Mouse (Mus musculus): ENCODE measurements at regions not wholly inside any gene's neighbourhood (a gene's known extent, or its start where the extent isn't known, plus 50 kb on each side); places are given as distances from the start of the nearest gene placed in this dataset.

DNA sequence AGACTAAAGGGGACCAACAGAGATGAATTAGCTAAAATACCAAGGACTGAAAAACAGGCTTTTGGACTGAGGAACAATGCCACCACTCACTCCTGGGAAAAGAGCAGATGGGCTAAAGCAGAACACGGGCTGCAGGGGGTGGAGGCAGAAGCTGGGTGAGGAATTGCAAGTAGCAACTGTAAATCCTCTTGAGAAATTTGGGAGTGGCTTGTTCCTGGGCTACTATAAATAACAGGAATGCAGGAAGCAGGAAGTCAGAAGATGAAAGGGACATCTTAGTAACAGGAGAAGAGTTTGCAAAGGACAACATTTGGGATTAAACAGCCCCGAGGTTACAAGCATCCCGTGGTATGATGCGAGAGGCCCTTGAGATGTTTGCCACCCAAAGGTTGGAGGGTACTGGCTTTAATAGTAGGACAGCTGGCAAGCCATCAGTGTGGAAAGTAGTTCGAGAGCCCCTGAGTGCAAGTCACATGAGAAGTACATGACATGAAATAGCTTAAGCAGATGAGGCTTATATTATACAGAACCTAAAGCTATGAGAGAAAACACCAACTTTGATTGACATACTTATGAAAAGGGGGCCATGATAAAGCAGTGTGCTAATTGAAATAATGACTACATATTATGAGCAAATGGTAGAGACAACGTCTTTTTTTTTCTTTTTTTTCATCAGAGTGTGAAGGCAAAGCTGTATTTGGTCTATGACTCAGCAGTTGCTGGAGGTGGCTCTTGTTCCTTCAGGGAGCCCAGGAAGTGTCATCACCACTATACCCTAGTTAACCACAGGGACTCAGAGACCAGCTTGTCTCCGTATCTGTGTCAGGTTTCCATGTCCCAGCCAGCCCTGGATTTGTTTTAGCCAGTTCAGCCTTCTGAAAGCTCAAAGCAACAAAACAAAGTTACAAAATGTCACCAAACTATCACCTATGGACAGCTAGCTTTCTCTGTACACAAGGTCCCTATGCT, 357.6 kb upstream of the Acvr2a start:
- no peak for DNase-seq (ENCODE audit: extremely low spot score, low read depth, low spot score)

GRCm38 (mm10) chr2:48457117-48457516, 356.8 kb upstream of the Acvr2a start:
- DNase-seq (ENCODE audit: extremely low spot score, low read depth, low spot score) = no peak

DNA sequence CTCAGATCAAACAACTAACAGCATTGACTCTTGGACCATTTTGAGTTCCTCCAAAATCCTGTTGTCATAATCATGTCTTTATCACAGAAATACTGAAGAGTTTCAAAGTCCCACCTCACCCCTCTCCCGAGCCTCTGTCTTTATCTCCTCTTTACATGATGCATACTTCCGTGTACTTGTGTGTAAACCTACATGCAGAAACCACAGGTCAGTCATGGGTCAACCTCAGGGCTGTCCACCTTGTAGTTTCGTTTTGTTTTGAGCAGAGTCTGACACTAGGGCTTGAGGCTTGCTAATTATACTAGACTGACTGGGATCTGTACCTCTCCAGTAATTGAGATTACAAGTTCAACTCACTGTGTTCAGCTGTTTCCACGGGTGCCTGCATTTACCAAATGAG, 348.4 kb upstream of the Acvr2a start:
- DNase-seq (ENCODE audit: extremely low spot score, low read depth, low spot score) = no peak

DNA sequence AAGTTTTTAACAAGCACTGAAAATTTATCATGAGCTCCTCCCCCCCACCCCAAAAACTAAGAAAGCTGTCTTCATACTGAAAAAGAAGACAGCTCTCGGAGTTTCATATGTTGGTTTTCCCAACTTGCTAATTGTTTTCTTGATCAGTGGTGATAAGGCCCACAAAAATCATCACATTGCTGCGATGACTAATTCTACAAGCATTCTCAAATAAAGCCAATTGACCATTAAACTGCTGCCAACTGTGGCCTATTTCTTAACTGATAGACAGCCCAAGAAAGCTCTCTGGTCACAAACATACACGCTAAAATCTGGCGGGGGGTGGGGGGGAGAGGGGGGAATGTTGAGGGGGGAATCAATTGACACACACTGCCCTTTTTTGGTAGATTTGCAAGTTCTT, 345.0 kb upstream of the Acvr2a start:
- DNase-seq (ENCODE audit: extremely low spot score, low read depth, low spot score) = no peak

GRCm38 (mm10) chr2:48469357-48469756, 344.6 kb upstream of the Acvr2a start:
- DNase-seq (ENCODE audit: extremely low spot score, low read depth, low spot score) = no peak

GRCm38 (mm10) chr2:48473102-48473501, 340.8 kb upstream of the Acvr2a start:
- DNase-seq (ENCODE audit: extremely low spot score, low read depth, low spot score) = no peak

DNA sequence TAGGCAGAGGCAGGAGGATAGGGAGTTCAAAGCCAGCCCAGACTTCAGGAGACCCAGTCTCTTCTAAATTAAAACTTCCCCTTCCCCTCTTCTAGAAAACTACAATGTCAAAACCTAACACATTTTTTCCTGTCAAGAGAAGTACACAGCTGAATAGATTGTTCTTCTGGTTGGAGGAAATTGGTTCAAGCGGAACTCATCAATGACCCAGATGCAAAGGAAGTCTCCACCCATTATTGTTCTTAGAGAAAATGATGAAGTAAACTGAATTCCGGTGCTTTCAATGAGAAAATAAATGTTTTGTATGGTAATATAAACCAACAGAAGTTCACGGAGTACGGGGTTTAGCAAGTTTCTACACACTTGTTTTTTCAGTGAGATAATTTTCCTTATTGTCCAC, 339.3 kb upstream of the Acvr2a start:
- DNase-seq (ENCODE audit: extremely low spot score, low read depth, low spot score) = no peak

DNA sequence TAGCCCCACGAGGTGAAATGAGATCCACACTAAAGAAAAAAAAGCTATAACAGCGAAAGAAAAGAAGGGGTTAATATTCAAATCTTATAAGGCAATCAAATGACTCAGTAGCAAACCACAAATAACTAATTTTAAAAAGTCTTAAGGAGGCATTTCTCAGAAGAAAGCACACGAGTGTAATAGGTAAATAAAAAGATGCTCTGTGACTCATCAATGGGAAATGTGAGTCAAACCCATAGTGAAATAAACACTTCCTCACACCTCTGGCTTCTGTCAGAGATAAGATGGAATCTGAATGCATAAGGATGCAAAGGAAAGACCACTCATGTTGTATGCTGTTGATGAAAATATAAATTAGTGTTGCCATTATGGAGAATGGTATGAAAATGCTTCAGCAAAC, 337.1 kb upstream of the Acvr2a start:
- no peak for DNase-seq (ENCODE audit: extremely low spot score, low read depth, low spot score)

GRCm38 (mm10) chr2:48477336-48477735, 336.6 kb upstream of the Acvr2a start:
- no peak for DNase-seq (ENCODE audit: extremely low spot score, low read depth, low spot score)

DNA sequence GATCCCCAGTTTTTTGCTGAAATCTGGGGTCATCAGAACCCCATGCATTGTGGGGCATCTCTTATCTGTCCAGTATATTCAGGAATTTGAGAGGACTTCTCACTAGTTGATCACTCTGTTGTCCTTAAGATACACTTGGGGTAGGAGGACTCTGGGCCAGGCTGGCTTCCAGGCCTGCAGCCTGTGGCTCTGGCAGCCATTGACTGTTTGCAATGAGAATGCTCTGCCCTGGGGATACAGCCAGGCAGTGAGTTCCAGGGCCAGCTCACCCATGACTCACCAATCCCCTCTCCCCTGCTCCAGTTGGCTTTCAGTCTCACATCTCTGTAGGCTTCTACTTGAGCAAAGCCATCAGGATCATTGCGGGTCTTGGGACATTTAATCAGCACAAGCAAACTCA, 334.3 kb upstream of the Acvr2a start:
- no peak for DNase-seq (ENCODE audit: extremely low spot score, low read depth, low spot score)

GRCm38 (mm10) chr2:48480428-48481191, 333.3 kb upstream of the Acvr2a start:
- DNase-seq (ENCODE audit: extremely low spot score, low read depth, low spot score) = no peak

DNA sequence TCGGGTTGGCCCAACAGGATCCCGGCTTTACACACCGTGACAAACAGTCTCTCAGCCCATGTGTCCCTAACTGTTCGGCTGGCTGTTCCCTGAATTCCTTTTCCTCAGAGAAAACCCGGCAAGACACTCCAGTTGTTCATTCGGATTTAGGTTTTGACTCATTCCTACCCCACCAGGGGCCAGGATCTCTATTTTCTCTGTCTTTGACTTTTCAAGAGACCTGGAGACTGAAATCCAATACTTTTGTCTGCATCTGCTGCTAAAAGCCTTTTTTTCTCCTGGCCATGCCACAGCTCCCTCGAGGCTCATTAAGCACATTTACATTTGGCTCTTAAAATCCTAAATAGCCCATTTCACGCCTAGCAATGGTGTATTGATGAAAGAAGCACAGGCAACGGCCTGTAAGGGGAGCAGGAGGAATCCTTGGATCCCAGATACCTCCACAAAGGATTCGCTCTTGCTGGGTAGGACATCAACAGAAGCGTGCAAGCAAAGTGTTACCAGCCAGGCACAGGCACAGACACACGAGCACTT, 332.6 kb upstream of the Acvr2a start:
- DNase-seq (ENCODE audit: extremely low spot score, low read depth, low spot score) = no peak

- no peak for DNase-seq (ENCODE audit: extremely low spot score, low read depth, low spot score)
Observed at GRCm38 (mm10) chr2:48493574-48493973, 320.3 kb upstream of the Acvr2a start.

GRCm38 (mm10) chr2:48494065-48494464, 319.8 kb upstream of the Acvr2a start:
- DNase-seq (ENCODE audit: extremely low spot score, low read depth, low spot score) = peak; percentile 39

- DNase-seq (ENCODE audit: extremely low spot score, low read depth, low spot score) = no peak
Observed at GRCm38 (mm10) chr2:48494632-48495031, 319.3 kb upstream of the Acvr2a start.

DNA sequence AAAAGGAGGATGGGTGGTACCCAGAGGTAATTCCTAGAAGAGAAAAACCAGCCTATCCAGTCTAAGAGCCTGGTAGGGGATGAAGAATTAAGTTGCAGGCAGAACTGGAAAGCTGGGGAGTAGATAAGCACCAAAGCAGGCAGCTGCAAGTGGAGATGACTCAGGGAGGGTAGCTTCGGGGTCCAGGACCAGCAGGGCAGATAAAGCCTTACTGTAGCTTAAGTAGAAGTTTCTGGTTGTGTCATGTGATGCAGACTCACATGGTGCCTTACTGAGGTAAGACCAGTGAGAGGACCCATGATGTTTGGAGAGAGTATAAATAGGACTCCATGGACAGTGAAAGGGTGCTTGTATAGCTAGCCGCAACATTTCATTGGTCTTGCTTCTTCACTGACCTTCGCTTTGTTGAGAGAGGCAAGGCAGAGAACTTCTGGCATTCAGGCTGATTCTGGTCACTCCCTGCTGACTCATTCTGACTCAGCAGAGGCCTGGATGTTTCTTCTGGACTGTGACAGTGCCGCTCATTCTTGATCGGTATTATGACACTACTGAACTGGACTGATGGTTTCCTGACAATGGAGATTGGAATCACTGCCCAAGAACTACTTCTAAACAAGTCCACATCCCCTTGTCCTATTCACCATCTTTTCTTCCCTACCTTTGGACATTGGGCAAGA, 315.7 kb upstream of the Acvr2a start:
- no peak for DNase-seq (ENCODE audit: extremely low spot score, low read depth, low spot score)

DNA sequence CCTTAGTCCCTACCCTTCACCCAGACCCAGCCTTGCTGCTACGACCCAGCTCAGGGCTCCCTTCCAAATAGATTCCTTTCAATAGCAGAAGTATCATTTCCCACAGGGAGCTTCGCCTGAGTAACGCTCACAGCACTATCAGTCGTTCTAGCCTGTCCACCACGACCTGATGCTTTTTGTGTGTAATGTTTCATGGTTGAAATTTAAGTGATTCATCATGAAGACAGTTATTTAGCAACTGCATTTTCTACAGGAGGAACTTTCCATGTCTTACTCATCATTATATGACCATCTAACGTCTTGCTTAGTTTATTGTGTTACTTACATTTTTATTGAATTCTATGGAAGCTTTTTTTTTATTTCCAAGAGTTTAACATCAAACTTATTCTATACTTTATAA, 314.5 kb upstream of the Acvr2a start:
- no peak for DNase-seq (ENCODE audit: extremely low spot score, low read depth, low spot score)

DNA sequence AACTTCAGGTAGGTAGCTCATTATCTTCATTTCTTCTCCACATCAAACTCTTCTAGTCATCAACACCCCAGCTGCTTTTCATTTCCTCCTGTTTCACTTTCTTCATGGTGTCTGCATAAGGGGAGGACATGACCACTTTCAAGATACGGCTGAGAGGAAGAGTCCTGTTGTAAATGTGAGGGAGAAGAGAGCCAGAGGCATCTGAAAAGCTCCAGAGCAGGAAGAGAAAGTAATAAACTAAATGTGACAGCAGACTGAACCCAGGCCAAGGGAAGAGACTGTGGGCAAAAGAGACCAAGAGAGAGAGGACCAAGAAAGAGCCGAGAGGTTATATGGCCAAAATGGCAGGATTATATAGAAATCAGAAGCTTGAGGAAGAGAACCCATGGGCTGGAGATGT, 312.5 kb upstream of the Acvr2a start:
- DNase-seq (ENCODE audit: extremely low spot score, low read depth, low spot score) = no peak

- DNase-seq (ENCODE audit: extremely low spot score, low read depth, low spot score) = no peak
Observed at GRCm38 (mm10) chr2:48513848-48514247, 300.1 kb upstream of the Acvr2a start.

DNA sequence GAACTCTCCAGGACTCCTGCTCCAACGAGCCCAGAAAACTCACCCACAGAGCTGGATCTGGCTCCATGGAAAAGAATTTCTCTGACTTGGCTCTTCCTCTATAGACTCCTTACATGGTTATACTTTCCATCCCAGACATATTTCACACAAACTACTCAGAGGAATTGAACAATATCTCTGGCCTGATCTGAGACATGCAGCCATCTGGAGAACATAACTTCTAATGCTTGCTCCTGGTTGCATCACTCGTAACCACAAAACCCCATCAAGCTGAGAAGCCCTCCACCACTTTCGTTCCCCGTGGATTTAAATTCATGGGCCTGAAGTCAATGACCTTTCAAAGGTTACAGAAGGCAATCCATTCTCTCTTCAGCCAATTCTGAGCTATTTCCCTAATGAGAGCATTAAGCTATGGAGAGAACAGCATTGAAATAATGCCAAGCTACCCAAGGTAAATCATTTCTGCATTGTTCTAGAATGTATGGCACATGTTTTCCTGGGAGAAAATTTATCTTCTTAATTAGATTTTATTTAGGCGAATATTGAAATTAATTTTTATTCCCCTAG, 294.0 kb upstream of the Acvr2a start:
- no peak for DNase-seq (ENCODE audit: extremely low spot score, low read depth, low spot score)

DNA sequence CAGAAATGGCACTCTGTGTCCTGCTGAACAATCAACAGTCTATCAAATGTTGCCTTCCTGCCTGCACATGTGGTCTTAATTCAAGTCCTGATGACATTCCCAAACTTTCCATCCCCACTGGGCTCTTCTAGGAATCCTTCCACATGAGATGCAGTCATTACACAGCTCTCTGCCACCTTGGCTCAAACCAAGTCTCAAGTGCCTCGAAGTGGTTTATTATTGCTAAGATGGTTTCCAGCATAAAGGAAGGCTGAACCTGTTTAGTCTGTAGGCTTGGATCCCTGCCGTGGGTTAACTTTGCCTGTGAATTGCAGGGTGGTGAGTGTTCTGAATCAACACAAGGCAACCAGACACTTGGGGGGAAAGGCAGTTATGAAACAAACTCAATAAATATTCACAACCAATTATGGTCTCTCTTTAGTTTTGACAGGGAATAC, 293.4 kb upstream of the Acvr2a start:
- no peak for DNase-seq (ENCODE audit: extremely low spot score, low read depth, low spot score)

All from hindlimb bud, embryonic 11.5 days (tissue).